Mouse (Mus musculus): ENCODE measurements around the gene F9.

F9 gene

GRCm38 (mm10) chrX:59999221-60000083, at the start of gene F9:
Gene F9 (plus strand): TSS chrX:59999464.
- TF ChIP-seq GATA4 (IDR thresholded peaks at IDR 0.05; ENCODE audit: insufficient replicate concordance, low read length) = no peak

- TF ChIP-seq GATA4 (IDR thresholded peaks at IDR 0.05; ENCODE audit: insufficient replicate concordance, low read length) = no peak
These were observed 800 bp downstream of the F9 start for GRCm38 (mm10) chrX:60000084-60000443.

GRCm38 (mm10) chrX:60001461-60001860, 2.2 kb downstream of the F9 start:
- TF ChIP-seq GATA4 (IDR thresholded peaks at IDR 0.05; ENCODE audit: insufficient replicate concordance, low read length) = no peak

GRCm38 (mm10) chrX:60013084-60013676, 13.9 kb downstream of the F9 start:
- no peak for TF ChIP-seq GATA4 (IDR thresholded peaks at IDR 0.05; ENCODE audit: insufficient replicate concordance, low read length)

- TF ChIP-seq GATA4 (IDR thresholded peaks at IDR 0.05; ENCODE audit: insufficient replicate concordance, low read length) = no peak
These were observed 15.3 kb downstream of the F9 start for GRCm38 (mm10) chrX:60014588-60014987.

GRCm38 (mm10) chrX:60021007-60021406, 21.7 kb downstream of the F9 start:
- TF ChIP-seq GATA4 (IDR thresholded peaks at IDR 0.05; ENCODE audit: insufficient replicate concordance, low read length) = no peak

GRCm38 (mm10) chrX:60021595-60021994, 22.3 kb downstream of the F9 start:
- no peak for TF ChIP-seq GATA4 (IDR thresholded peaks at IDR 0.05; ENCODE audit: insufficient replicate concordance, low read length)

- no peak for TF ChIP-seq GATA4 (IDR thresholded peaks at IDR 0.05; ENCODE audit: insufficient replicate concordance, low read length)
These were observed 27.4 kb downstream of the F9 start for GRCm38 (mm10) chrX:60026654-60027053.

GRCm38 (mm10) chrX:60054745-60055144, 55.5 kb downstream of the F9 start:
- no peak for TF ChIP-seq GATA4 (IDR thresholded peaks at IDR 0.05; ENCODE audit: insufficient replicate concordance, low read length)

- TF ChIP-seq GATA4 (IDR thresholded peaks at IDR 0.05; ENCODE audit: insufficient replicate concordance, low read length) = no peak
These were observed 55.9 kb downstream of the F9 start for GRCm38 (mm10) chrX:60055185-60055584.

- TF ChIP-seq GATA4 (IDR thresholded peaks at IDR 0.05; ENCODE audit: insufficient replicate concordance, low read length) = no peak
These were observed 76.1 kb downstream of the F9 start for GRCm38 (mm10) chrX:60075359-60075758.
